ENCODE assay signal across 12 mouse cellular contexts in genomic region chr13:51716350-51717263, GRCm38 (mm10).
DNase-seq lines count a peak whose midpoint lies in the region; ATAC-seq and TF ChIP-seq lines count a peak whose summit lies in the region.
"Had no signal": no experiment of that assay in that cellular context is flagged by ENCODE, and none has a peak within 500 bp of the region (broad histone marks: within the 10 kb centered on the region; RNA-seq: fewer than 3 reads in every experiment).

No protein-coding gene starts in this region.

- peak; percentile 5 to 12; a peak in 1 of 4 replicates for TF ChIP-seq EP300 in MEL (IDR thresholded peaks at IDR 0.05; ENCODE audit: low read depth in 1 of 2, low read length in 2 of 2)

- no peak for TF ChIP-seq POLR2A in MEL (IDR thresholded peaks at IDR 0.05; ENCODE audit: control insufficient read depth in 1 of 2, insufficient read depth in 1 of 2, low read depth in 1 of 2, low read length in 2 of 2, poor library complexity in 1 of 2)

- no peak overlapping the region for H3K4me2 ChIP-seq in hindbrain, postnatal 0 days (ENCODE audit: low read depth, low read length)
- no peak overlapping the region for H3K4me2 ChIP-seq in hindbrain, embryonic 13.5 days
- H3K4me2 ChIP-seq: embryonic facial prominence, embryonic 12.5 days; limb, embryonic 13.5 days had no signal

- intact Hi-C loops in heart, postnatal 36 days (cut with DNase I): no loop called here
- intact Hi-C loops in gastrocnemius, postnatal 14 days (cut with DNase I; ENCODE audit: low total_unique reads): no loop called here

- WGBS in hindbrain, postnatal 0 days: 73% methylated on average over 8 of the region's 8 CpGs
- 77% methylated on average over 8 of the region's 8 CpGs for WGBS in hindbrain, embryonic 13.5 days

- H3K4me1 ChIP-seq in hindbrain, postnatal 0 days (ENCODE audit: insufficient read depth, low read length): no peaks in the 10 kb centered on the region
- H3K4me1 ChIP-seq in hindbrain, embryonic 13.5 days (replicated peaks): no peaks in the 10 kb centered on the region
- peaks cover 0 to 9% of the 10 kb centered on the region in 2 experiments; a peak in 1 of 4 replicates for H3K4me1 ChIP-seq in MEL (ENCODE audit: control insufficient read depth in 1 of 2, insufficient read depth in 2 of 2, low read length in 2 of 2)
- H3K4me1 ChIP-seq: embryonic facial prominence, embryonic 12.5 days; limb, embryonic 13.5 days had no signal

- peaks cover 13% of the 10 kb centered on the region; the same call in 1 of the 2 replicates for H3K36me3 ChIP-seq in hindbrain, postnatal 0 days (ENCODE audit: insufficient read depth, low read length)
- H3K36me3 ChIP-seq in hindbrain, embryonic 13.5 days: peaks cover 34% of the 10 kb centered on the region
- peaks cover 2 to 3% of the 10 kb centered on the region in 2 experiments for H3K36me3 ChIP-seq in MEL (ENCODE audit: control insufficient read depth in 1 of 2, insufficient read depth in 2 of 2, low read length in 2 of 2)

- no peak for TF ChIP-seq RAD21 in MEL (IDR thresholded peaks at IDR 0.05; ENCODE audit: low read depth, low read length)

- no peak overlapping the region for H3K9ac ChIP-seq in hindbrain, postnatal 0 days (replicated peaks; ENCODE audit: low read length)
- H3K9ac ChIP-seq in hindbrain, embryonic 13.5 days: no peak overlapping the region
- no peak overlapping the region for H3K9ac ChIP-seq in MEL (ENCODE audit: control insufficient read depth, low read depth, low read length, poor library complexity, severe bottlenecking)
- H3K9ac ChIP-seq: embryonic facial prominence, embryonic 12.5 days; limb, embryonic 13.5 days had no signal

- no peak overlapping the region for H3K4me3 ChIP-seq in hindbrain, postnatal 0 days (ENCODE audit: low read length)
- no peak overlapping the region for H3K4me3 ChIP-seq in hindbrain, embryonic 13.5 days
- H3K4me3 ChIP-seq in MEL (ENCODE audit: control insufficient read depth in 1 of 2, insufficient read depth in 1 of 2, low read depth in 2 of 2, low read length in 2 of 2): no peak overlapping the region
- H3K4me3 ChIP-seq: embryonic facial prominence, embryonic 12.5 days; limb, embryonic 13.5 days had no signal

- peak; percentile 47 for DNase-seq in hindbrain, postnatal 0 days (ENCODE audit: low spot score)
- peak; percentile 56 for DNase-seq in MEL (ENCODE audit: low read depth, low spot score)
- peak; percentile 71 to 80 for DNase-seq in cerebellum, postnatal 10 days
- DNase-seq in heart, postnatal 36 days: peak; percentile 42 to 48
- no peak for DNase-seq in layer of hippocampus, adult 9-10 months (ENCODE audit: low spot score)
- DNase-seq in frontal cortex, postnatal 10 days (ENCODE audit: low spot score in 2 of 2): no peak
- no peak for DNase-seq in gastrocnemius, postnatal 14 days
- DNase-seq: gastrocnemius, postnatal 25 days; thymus, adult 2 months had no signal

- no peak for TF ChIP-seq CTCF in hindbrain, postnatal 0 days (IDR thresholded peaks at IDR 0.05; ENCODE audit: low read depth)
- no peak for TF ChIP-seq CTCF in MEL (IDR thresholded peaks at IDR 0.05 in 2 of 3, conservative IDR thresholded peaks at IDR 0.05 in 1 of 3; ENCODE audit: control insufficient read depth in 1 of 3, insufficient read depth in 1 of 3, low read depth in 2 of 3, low read length in 3 of 3, poor library complexity in 1 of 3, severe bottlenecking in 1 of 3)

- no peaks in the 10 kb centered on the region for H3K9me3 ChIP-seq in hindbrain, postnatal 0 days (ENCODE audit: low read length)
- no peaks in the 10 kb centered on the region for H3K9me3 ChIP-seq in hindbrain, embryonic 13.5 days
- no peaks in the 10 kb centered on the region for H3K9me3 ChIP-seq in MEL (replicated peaks; ENCODE audit: insufficient read depth, low read length)
- H3K9me3 ChIP-seq: embryonic facial prominence, embryonic 12.5 days; limb, embryonic 13.5 days had no signal

- no peaks in the 10 kb centered on the region for H3K27me3 ChIP-seq in hindbrain, postnatal 0 days (ENCODE audit: insufficient read depth, low read length)
- no peaks in the 10 kb centered on the region for H3K27me3 ChIP-seq in hindbrain, embryonic 13.5 days
- no peaks in the 10 kb centered on the region for H3K27me3 ChIP-seq in MEL (ENCODE audit: control insufficient read depth in 1 of 2, insufficient read depth in 2 of 2, low read length in 2 of 2)
- H3K27me3 ChIP-seq: embryonic facial prominence, embryonic 12.5 days; limb, embryonic 13.5 days had no signal

- no peaks in the 10 kb centered on the region for H3K79me2 ChIP-seq in MEL (ENCODE audit: control insufficient read depth, insufficient read depth, low read length, poor library complexity)

- peak; percentile 48; the same call in 1 of the 2 replicates for ATAC-seq in hindbrain, postnatal 0 days
- no peak for ATAC-seq in hindbrain, embryonic 13.5 days (ENCODE audit: low FRiP score)

- no peak overlapping the region for H3K27ac ChIP-seq in hindbrain, postnatal 0 days
- no peak overlapping the region for H3K27ac ChIP-seq in hindbrain, embryonic 13.5 days
- H3K27ac ChIP-seq in MEL (ENCODE audit: control insufficient read depth, low read depth, low read length): peak overlapping the region; percentile 36; the same call in 1 of the 2 replicates
- H3K27ac ChIP-seq: embryonic facial prominence, embryonic 12.5 days; limb, embryonic 13.5 days had no signal

TF ChIP-seq in MEL, 35 proteins besides CTCF, POLR2A, EP300 and RAD21:
- TF ChIP-seq USF2 (IDR thresholded peaks at IDR 0.05; ENCODE audit: borderline replicate concordance in 1 of 2, insufficient read depth in 1 of 2, low read depth in 1 of 2, low read length in 2 of 2) (no peak), ZNF384 (IDR thresholded peaks at IDR 0.05; ENCODE audit: low read depth, low read length) (peak; percentile 89), GATA1 (IDR thresholded peaks at IDR 0.05; ENCODE audit: low read depth, low read length) (peak; percentile 51; the same call in 1 of the 2 replicates)

Comparison
In these comparisons a context has a peak if more than half of its experiments do, and no peak if none do; other contexts are left out.
1. DNase-seq: peak in hindbrain, postnatal 0 days (single experiment), MEL (single experiment), cerebellum, postnatal 10 days (2 of 2) and heart, postnatal 36 days (2 of 2); none in layer of hippocampus, adult 9-10 months (single experiment), frontal cortex, postnatal 10 days (0 of 2) and gastrocnemius, postnatal 14 days (single experiment).